Mouse (Mus musculus): ENCODE results near the gene Smim27. TPM values are rescaled to one million over a fixed set of nuclear protein-coding genes. Genes with fewer than 3 reads are reported as not detected.
"Not testable (repeated sequence)": the region's sequence is repeated elsewhere in the genome, so short reads cannot be mapped to it uniquely, and the experiment has no call there.

Gene Smim27
- polyA plus RNA-seq, 1 experiment from 2014 or later = 21.2 TPM

- Histone ChIP-seq H3K9ac (ENCODE audit: low read length) (peak within 1 kb of the TSS; percentile 85), H3K9me3 (replicated peaks; ENCODE audit: control insufficient read depth, low read length) (no peaks in the 10 kb centered on the region), H3K4me3 (ENCODE audit: low read depth, low read length) (peak within 1 kb of the TSS; percentile 80), H3K4me1 (ENCODE audit: control insufficient read depth, insufficient read depth, low read length) (peaks cover 8% of the 10 kb centered on the region), H3K27me3 (replicated peaks; ENCODE audit: control insufficient read depth, insufficient read depth, low read length) (no peaks in the 10 kb centered on the region), H3K27ac (ENCODE audit: low read depth, low read length) (no peak within 1 kb of the TSS), H3K4me2 (ENCODE audit: low read length) (peak within 1 kb of the TSS; percentile 82), H3K36me3 (ENCODE audit: control insufficient read depth, insufficient read depth, low read length) (peaks cover 23% of the 10 kb centered on the region)
- WGBS = under 1% methylated on average over 36 of the region's 36 CpGs
- DNase-seq (ENCODE audit: low spot score) = peak; percentile 96
- ATAC-seq = peak; percentile 95
Observed at GRCm38 (mm10) chr4:40279276-40279900, 10.0 kb downstream of the Smim27 start, which contains the start of gene Ndufb6. Ndufb6 (minus strand) TSS chr4:40279421.

GRCm38 (mm10) chr4:40285582-40285981 lies 16.2 kb downstream of the Smim27 start:
- Histone ChIP-seq H3K9me3 (replicated peaks; ENCODE audit: control insufficient read depth, low read length) (no peaks in the 10 kb centered on the region), H3K27me3 (replicated peaks; ENCODE audit: control insufficient read depth, insufficient read depth, low read length) (no peaks in the 10 kb centered on the region), H3K4me3 (ENCODE audit: low read depth, low read length) (no peak overlapping the region), H3K4me1 (ENCODE audit: control insufficient read depth, insufficient read depth, low read length) (no peaks in the 10 kb centered on the region), H3K4me2 (ENCODE audit: low read length) (no peak overlapping the region), H3K9ac (ENCODE audit: low read length) (no peak overlapping the region), H3K27ac (ENCODE audit: low read depth, low read length) (no peak overlapping the region), H3K36me3 (ENCODE audit: control insufficient read depth, insufficient read depth, low read length) (no peaks in the 10 kb centered on the region)
- peak; percentile 82 for DNase-seq (ENCODE audit: low spot score)
- peak; percentile 20; the same call in 1 of the 2 replicates for ATAC-seq
- WGBS = 21% methylated on average over 4 of the region's 4 CpGs

- Histone ChIP-seq H3K4me3 (ENCODE audit: low read depth, low read length) (no peak overlapping the region), H3K9me3 (replicated peaks; ENCODE audit: control insufficient read depth, low read length) (no peaks in the 10 kb centered on the region), H3K9ac (ENCODE audit: low read length) (no peak overlapping the region), H3K4me1 (ENCODE audit: control insufficient read depth, insufficient read depth, low read length) (no peaks in the 10 kb centered on the region), H3K27ac (ENCODE audit: low read depth, low read length) (no peak overlapping the region), H3K4me2 (ENCODE audit: low read length) (no peak overlapping the region), H3K27me3 (replicated peaks; ENCODE audit: control insufficient read depth, insufficient read depth, low read length) (no peaks in the 10 kb centered on the region), H3K36me3 (ENCODE audit: control insufficient read depth, insufficient read depth, low read length) (no peaks in the 10 kb centered on the region)
- DNase-seq (ENCODE audit: low spot score) (no peak), ATAC-seq (no peak)
- 80% methylated on average over 6 of the region's 6 CpGs for WGBS
Observed at GRCm38 (mm10) chr4:40287415-40287814, 18.0 kb downstream of the Smim27 start.

- Histone ChIP-seq H3K9ac (ENCODE audit: low read length) (no peak overlapping the region), H3K27me3 (replicated peaks; ENCODE audit: control insufficient read depth, insufficient read depth, low read length) (no peaks in the 10 kb centered on the region), H3K27ac (ENCODE audit: low read depth, low read length) (no peak overlapping the region), H3K4me2 (ENCODE audit: low read length) (no peak overlapping the region), H3K4me3 (ENCODE audit: low read depth, low read length) (no peak overlapping the region), H3K4me1 (ENCODE audit: control insufficient read depth, insufficient read depth, low read length) (no peaks in the 10 kb centered on the region), H3K36me3 (ENCODE audit: control insufficient read depth, insufficient read depth, low read length) (no peaks in the 10 kb centered on the region), H3K9me3 (replicated peaks; ENCODE audit: control insufficient read depth, low read length) (no peaks in the 10 kb centered on the region)
- WGBS = 88% methylated on average over 2 of the region's 2 CpGs
- ATAC-seq (no peak), DNase-seq (ENCODE audit: low spot score) (no peak)
Observed at GRCm38 (mm10) chr4:40289046-40289445, 19.7 kb downstream of the Smim27 start.

GRCm38 (mm10) chr4:40291511-40291910 lies 22.1 kb downstream of the Smim27 start:
- H3K9me3 ChIP-seq (replicated peaks; ENCODE audit: control insufficient read depth, low read length); H3K4me1 ChIP-seq (ENCODE audit: control insufficient read depth, insufficient read depth, low read length); H3K27me3 ChIP-seq (replicated peaks; ENCODE audit: control insufficient read depth, insufficient read depth, low read length); H3K4me2 ChIP-seq (ENCODE audit: low read length); DNase-seq (ENCODE audit: low spot score); H3K36me3 ChIP-seq (ENCODE audit: control insufficient read depth, insufficient read depth, low read length); H3K9ac ChIP-seq (ENCODE audit: low read length); ATAC-seq; H3K27ac ChIP-seq (ENCODE audit: low read depth, low read length); H3K4me3 ChIP-seq (ENCODE audit: low read depth, low read length): not testable (repeated sequence)
- WGBS = 94% methylated on average over 11 of the region's 11 CpGs

GRCm38 (mm10) chr4:40299169-40299568 lies 29.8 kb downstream of the Smim27 start:
- WGBS = 73% methylated on average over 5 of the region's 5 CpGs
- Histone ChIP-seq H3K27me3 (replicated peaks; ENCODE audit: control insufficient read depth, insufficient read depth, low read length) (no peaks in the 10 kb centered on the region), H3K27ac (ENCODE audit: low read depth, low read length) (no peak overlapping the region), H3K4me2 (ENCODE audit: low read length) (no peak overlapping the region), H3K9ac (ENCODE audit: low read length) (no peak overlapping the region), H3K9me3 (replicated peaks; ENCODE audit: control insufficient read depth, low read length) (no peaks in the 10 kb centered on the region), H3K4me3 (ENCODE audit: low read depth, low read length) (no peak overlapping the region), H3K4me1 (ENCODE audit: control insufficient read depth, insufficient read depth, low read length) (no peaks in the 10 kb centered on the region), H3K36me3 (ENCODE audit: control insufficient read depth, insufficient read depth, low read length) (no peaks in the 10 kb centered on the region)
- ATAC-seq (no peak), DNase-seq (ENCODE audit: low spot score) (no peak)

GRCm38 (mm10) chr4:40301076-40301789 lies 31.9 kb downstream of the Smim27 start:
- Histone ChIP-seq H3K27ac (ENCODE audit: low read depth, low read length) (no peak overlapping the region), H3K4me1 (ENCODE audit: control insufficient read depth, insufficient read depth, low read length) (no peaks in the 10 kb centered on the region), H3K9ac (ENCODE audit: low read length) (no peak overlapping the region), H3K9me3 (replicated peaks; ENCODE audit: control insufficient read depth, low read length) (no peaks in the 10 kb centered on the region), H3K4me2 (ENCODE audit: low read length) (peak overlapping the region; percentile 30), H3K27me3 (replicated peaks; ENCODE audit: control insufficient read depth, insufficient read depth, low read length) (no peaks in the 10 kb centered on the region), H3K4me3 (ENCODE audit: low read depth, low read length) (no peak overlapping the region), H3K36me3 (ENCODE audit: control insufficient read depth, insufficient read depth, low read length) (no peaks in the 10 kb centered on the region)
- DNase-seq (ENCODE audit: low spot score) (peak; percentile 93), ATAC-seq (peak; percentile 85)
- WGBS = 12% methylated on average over 16 of the region's 16 CpGs

GRCm38 (mm10) chr4:40302445-40303125 lies 33.2 kb downstream of the Smim27 start:
- no peaks in the 10 kb centered on the region for H3K9me3 ChIP-seq (replicated peaks; ENCODE audit: control insufficient read depth, low read length)
- no peaks in the 10 kb centered on the region for H3K36me3 ChIP-seq (ENCODE audit: control insufficient read depth, insufficient read depth, low read length)
- H3K9ac ChIP-seq (ENCODE audit: low read length) = no peak overlapping the region
- DNase-seq (ENCODE audit: low spot score) (no peak), ATAC-seq (no peak)
- no peak overlapping the region for H3K4me3 ChIP-seq (ENCODE audit: low read depth, low read length)
- no peak overlapping the region for H3K4me2 ChIP-seq (ENCODE audit: low read length)
- 82% methylated on average over 10 of the region's 10 CpGs for WGBS
- no peaks in the 10 kb centered on the region for H3K27me3 ChIP-seq (replicated peaks; ENCODE audit: control insufficient read depth, insufficient read depth, low read length)
- no peak overlapping the region for H3K27ac ChIP-seq (ENCODE audit: low read depth, low read length)
- H3K4me1 ChIP-seq (ENCODE audit: control insufficient read depth, insufficient read depth, low read length) = no peaks in the 10 kb centered on the region

- no peak overlapping the region for H3K27ac ChIP-seq (ENCODE audit: low read depth, low read length)
- H3K9me3 ChIP-seq (replicated peaks; ENCODE audit: control insufficient read depth, low read length) = no peaks in the 10 kb centered on the region
- no peak for DNase-seq (ENCODE audit: low spot score)
- H3K36me3 ChIP-seq (ENCODE audit: control insufficient read depth, insufficient read depth, low read length) = no peaks in the 10 kb centered on the region
- no peaks in the 10 kb centered on the region for H3K27me3 ChIP-seq (replicated peaks; ENCODE audit: control insufficient read depth, insufficient read depth, low read length)
- no peak overlapping the region for H3K9ac ChIP-seq (ENCODE audit: low read length)
- ATAC-seq = no peak
- H3K4me1 ChIP-seq (ENCODE audit: control insufficient read depth, insufficient read depth, low read length) = no peaks in the 10 kb centered on the region
- H3K4me3 ChIP-seq (ENCODE audit: low read depth, low read length) = no peak overlapping the region
- H3K4me2 ChIP-seq (ENCODE audit: low read length) = no peak overlapping the region
Observed at GRCm38 (mm10) chr4:40309682-40310081, 40.3 kb downstream of the Smim27 start.
